Mouse (Mus musculus) limb, embryonic 12.5 days (tissue): ENCODE data around the gene Btbd6. TPM values are rescaled to one million over a fixed set of nuclear protein-coding genes. Genes with fewer than 3 reads are reported as not detected.
A peak's percentile ranks its signal among the peaks of the same experiment; 100 is the strongest.

Experiments used
- ATAC-seq: fragments of 200-750 bp; cut with Nextera tagmentation; 2 replicates; pipeline ENCODE4 v1.8.0; 2017; ENCODE audit warnings: low read depth, moderate TSS enrichment; ENCODE audit not compliant: insufficient number of reproducible peaks, insufficient read depth, low FRiP score, low TSS enrichment
- H3K27ac ChIP-seq: fragments of 300-500 bp; sonication (generic); 2 replicates; pipeline ENCODE4 v1.5.1; 2016; ENCODE audit warnings: mild to moderate bottlenecking, moderate library complexity
- H3K27me3 ChIP-seq: fragments of 300-500 bp; sonication (generic); 2 replicates; pipeline ENCODE4 v1.6.1; 2016; ENCODE audit warnings: mild to moderate bottlenecking, moderate library complexity
- H3K36me3 ChIP-seq: fragments of 300-500 bp; sonication (generic); 2 replicates; pipeline ENCODE4 v1.6.1; 2016; ENCODE audit warnings: mild to moderate bottlenecking, moderate library complexity
- H3K4me1 ChIP-seq: fragments of 300-500 bp; sonication (generic); replicated peaks from 2 replicates; pipeline ENCODE4 v1.6.1; 2016
- H3K4me2 ChIP-seq: fragments of 300-500 bp; sonication (generic); 2 replicates; pipeline ENCODE4 v1.6.1; 2016; ENCODE audit warnings: mild to moderate bottlenecking, moderate library complexity
- H3K4me3 ChIP-seq: fragments of 300-500 bp; sonication (generic); replicated peaks from 2 replicates; pipeline ENCODE4 v1.5.1; 2016; ENCODE audit warnings: mild to moderate bottlenecking
- H3K9ac ChIP-seq: fragments of 300-500 bp; sonication (generic); replicated peaks from 2 replicates; pipeline ENCODE4 v1.6.1; 2016; ENCODE audit warnings: mild to moderate bottlenecking, moderate library complexity
- H3K9me3 ChIP-seq: fragments of 300-500 bp; sonication (generic); 2 replicates; pipeline ENCODE4 v1.6.1; 2016; ENCODE audit warnings: mild to moderate bottlenecking, moderate library complexity
- WGBS: fragments of 180-500 bp; shearing (Covaris S2); methylation state at CpG from one replicate; pipeline ENCODE4 v1.1.7; 2016; 5-methylcytosine and 5-hydroxymethylcytosine counted together
- polyA plus RNA-seq: library from polyadenylated mRNA; unstranded; fragments of >200 nt; fragmentation: Nextera tagmentation; extraction: Ambion mirVana; gene quantifications from 2 replicates; pipeline ENCODE4 v1.2.1, GENCODE M21; 2016

Btbd6 gene
- polyA plus RNA-seq, 1 experiment from 2014 or later, result 29.1 TPM

GRCm38 (mm10) chr12:112958303-112958702, 18.0 kb upstream of the Btbd6 start:
- 40% methylated on average over 4 of the region's 4 CpGs for WGBS
- Histone ChIP-seq H3K9me3 (no peaks in the 10 kb centered on the region), H3K27me3 (no peaks in the 10 kb centered on the region), H3K36me3 (peaks cover 73% of the 10 kb centered on the region), H3K4me1 (no peaks in the 10 kb centered on the region), H3K4me3 (no peak overlapping the region), H3K4me2 (no peak overlapping the region), H3K9ac (no peak overlapping the region), H3K27ac (0 out of 2 replicates have a peak overlapping the region, but pooled peaks have one; percentile 17)
- no peak for ATAC-seq

GRCm38 (mm10) chr12:112959421-112959820, 16.9 kb upstream of the Btbd6 start:
- Histone ChIP-seq H3K4me2 (no peak overlapping the region), H3K27me3 (no peaks in the 10 kb centered on the region), H3K36me3 (peaks cover 84% of the 10 kb centered on the region), H3K9me3 (no peaks in the 10 kb centered on the region), H3K27ac (no peak overlapping the region), H3K4me1 (no peaks in the 10 kb centered on the region), H3K4me3 (no peak overlapping the region), H3K9ac (no peak overlapping the region)
- 88% methylated on average over 8 of the region's 8 CpGs for WGBS
- ATAC-seq, result no peak

- ATAC-seq, result no peak
- peaks cover 97% of the 10 kb centered on the region for H3K36me3 ChIP-seq
- no peak overlapping the region for H3K4me2 ChIP-seq
- H3K9ac ChIP-seq, result no peak overlapping the region
- no peaks in the 10 kb centered on the region for H3K9me3 ChIP-seq
- H3K4me3 ChIP-seq, result no peak overlapping the region
- 91% methylated on average over 7 of the region's 7 CpGs for WGBS
- H3K27me3 ChIP-seq, result no peaks in the 10 kb centered on the region
- H3K4me1 ChIP-seq, result no peaks in the 10 kb centered on the region
- no peak overlapping the region for H3K27ac ChIP-seq
These were observed 14.9 kb upstream of the Btbd6 start for GRCm38 (mm10) chr12:112961428-112961827.

GRCm38 (mm10) chr12:112961872-112962271, 14.4 kb upstream of the Btbd6 start:
- no peaks in the 10 kb centered on the region for H3K4me1 ChIP-seq
- H3K9me3 ChIP-seq, result no peaks in the 10 kb centered on the region
- no peak for ATAC-seq
- H3K27me3 ChIP-seq, result no peaks in the 10 kb centered on the region
- peaks cover 97% of the 10 kb centered on the region for H3K36me3 ChIP-seq
- H3K4me2 ChIP-seq, result no peak overlapping the region
- no peak overlapping the region for H3K4me3 ChIP-seq
- WGBS, result 90% methylated on average over 5 of the region's 5 CpGs
- no peak overlapping the region for H3K9ac ChIP-seq
- no peak overlapping the region for H3K27ac ChIP-seq

- Histone ChIP-seq H3K4me1 (no peaks in the 10 kb centered on the region), H3K27ac (no peak overlapping the region), H3K9ac (no peak overlapping the region), H3K36me3 (peaks cover 98% of the 10 kb centered on the region), H3K4me2 (no peak overlapping the region), H3K4me3 (no peak overlapping the region), H3K27me3 (no peaks in the 10 kb centered on the region), H3K9me3 (no peaks in the 10 kb centered on the region)
- WGBS, result 90% methylated on average over 13 of the region's 13 CpGs
- no peak for ATAC-seq
These were observed 10.5 kb upstream of the Btbd6 start for GRCm38 (mm10) chr12:112965783-112966182.

GRCm38 (mm10) chr12:112968943-112969342, 7.3 kb upstream of the Btbd6 start:
- H3K4me1 ChIP-seq, result no peaks in the 10 kb centered on the region
- ATAC-seq, result no peak
- H3K36me3 ChIP-seq, result peaks cover 98% of the 10 kb centered on the region
- H3K27ac ChIP-seq, result no peak overlapping the region
- no peaks in the 10 kb centered on the region for H3K27me3 ChIP-seq
- no peak overlapping the region for H3K4me3 ChIP-seq
- WGBS, result 59% methylated on average over 8 of the region's 8 CpGs
- no peak overlapping the region for H3K9ac ChIP-seq
- H3K4me2 ChIP-seq, result no peak overlapping the region
- no peaks in the 10 kb centered on the region for H3K9me3 ChIP-seq

GRCm38 (mm10) chr12:112969616-112970015, 6.7 kb upstream of the Btbd6 start:
- ATAC-seq, result no peak

GRCm38 (mm10) chr12:112974736-112975135, 1.5 kb upstream of the Btbd6 start:
- no peak for ATAC-seq
- no peak overlapping the region for H3K4me3 ChIP-seq
- H3K27me3 ChIP-seq, result no peaks in the 10 kb centered on the region
- H3K4me1 ChIP-seq, result peaks cover 14% of the 10 kb centered on the region
- H3K9ac ChIP-seq, result no peak overlapping the region
- peaks cover 78% of the 10 kb centered on the region for H3K36me3 ChIP-seq
- no peak overlapping the region for H3K27ac ChIP-seq
- no peaks in the 10 kb centered on the region for H3K9me3 ChIP-seq
- WGBS, result 89% methylated on average over 9 of the region's 9 CpGs
- H3K4me2 ChIP-seq, result no peak overlapping the region

More at GRCm38 (mm10) chr12:112969616-112970015, 6.7 kb upstream of the Btbd6 start:
- H3K9me3 ChIP-seq, result no peaks in the 10 kb centered on the region
- H3K4me1 ChIP-seq, result no peaks in the 10 kb centered on the region
- no peak overlapping the region for H3K9ac ChIP-seq
- no peak overlapping the region for H3K4me3 ChIP-seq
- WGBS, result 92% methylated on average over 6 of the region's 6 CpGs
- H3K27ac ChIP-seq, result 0 out of 2 replicates have a peak overlapping the region, but pooled peaks have one; percentile 12
- H3K27me3 ChIP-seq, result no peaks in the 10 kb centered on the region
- H3K4me2 ChIP-seq, result no peak overlapping the region
- H3K36me3 ChIP-seq, result peaks cover 98% of the 10 kb centered on the region

- Histone ChIP-seq H3K27me3 (no peaks in the 10 kb centered on the region), H3K4me2 (peak overlapping the region; percentile 79), H3K9me3 (no peaks in the 10 kb centered on the region), H3K4me1 (peaks cover 14% of the 10 kb centered on the region), H3K9ac (peak overlapping the region; percentile 89), H3K4me3 (peak overlapping the region; percentile 69), H3K36me3 (peaks cover 79% of the 10 kb centered on the region), H3K27ac (peak overlapping the region; percentile 90)
- WGBS, result 42% methylated on average over 12 of the region's 12 CpGs
- ATAC-seq, result no peak
These were observed 874 bp downstream of the Btbd6 start for GRCm38 (mm10) chr12:112977156-112977555.

- Histone ChIP-seq H3K27ac (no peak overlapping the region), H3K4me3 (no peak overlapping the region), H3K9me3 (no peaks in the 10 kb centered on the region), H3K4me2 (no peak overlapping the region), H3K9ac (no peak overlapping the region), H3K4me1 (peaks cover 9% of the 10 kb centered on the region), H3K36me3 (peaks cover 96% of the 10 kb centered on the region), H3K27me3 (no peaks in the 10 kb centered on the region)
- ATAC-seq, result no peak
- 94% methylated on average over 2 of the region's 2 CpGs for WGBS
These were observed 5.7 kb downstream of the Btbd6 start for GRCm38 (mm10) chr12:112982031-112982430.

- H3K9ac ChIP-seq, result no peak overlapping the region
- H3K36me3 ChIP-seq, result peaks cover 85% of the 10 kb centered on the region
- no peak for ATAC-seq
- no peaks in the 10 kb centered on the region for H3K27me3 ChIP-seq
- H3K4me3 ChIP-seq, result no peak overlapping the region
- WGBS, result 93% methylated on average over 6 of the region's 6 CpGs
- no peak overlapping the region for H3K27ac ChIP-seq
- H3K9me3 ChIP-seq, result no peaks in the 10 kb centered on the region
- no peak overlapping the region for H3K4me2 ChIP-seq
- no peaks in the 10 kb centered on the region for H3K4me1 ChIP-seq
These were observed 9.1 kb downstream of the Btbd6 start for GRCm38 (mm10) chr12:112985346-112985745.

- Histone ChIP-seq H3K9me3 (no peaks in the 10 kb centered on the region), H3K27me3 (no peaks in the 10 kb centered on the region), H3K9ac (no peak overlapping the region), H3K4me3 (no peak overlapping the region), H3K4me2 (no peak overlapping the region), H3K4me1 (no peaks in the 10 kb centered on the region), H3K36me3 (peaks cover 82% of the 10 kb centered on the region), H3K27ac (no peak overlapping the region)
- ATAC-seq, result no peak
- 68% methylated on average over 6 of the region's 6 CpGs for WGBS
These were observed 11.6 kb downstream of the Btbd6 start for GRCm38 (mm10) chr12:112987877-112988276.
